Mouse (Mus musculus): ENCODE results near the gene Rftn1. TPM values are rescaled to one million over a fixed set of nuclear protein-coding genes. Genes with fewer than 3 reads are reported as not detected.

The Rftn1 gene
- total and polyA plus RNA-seq, 3 experiments, result 41.5 to 50.5 (median 49.4) TPM

GRCm38 (mm10) chr17:50185616-50186015, 4.9 kb downstream of the Rftn1 start:
- Histone ChIP-seq H3K79me2 (replicated peaks; ENCODE audit: control insufficient read depth, insufficient read depth, low read length) (peaks cover 17% of the 10 kb centered on the region), H3K27me3 (ENCODE audit: control insufficient read depth, insufficient read depth, low read length) (no peaks in the 10 kb centered on the region), H3K4me3 (no peak overlapping the region), H3K9ac (ENCODE audit: low read depth, low read length) (no peak overlapping the region), H3K4me1 (ENCODE audit: control insufficient read depth, insufficient read depth, low read length) (peaks cover 34% of the 10 kb centered on the region), H3K36me3 (ENCODE audit: control insufficient read depth, insufficient read depth, low read length) (peaks cover 27% of the 10 kb centered on the region), H3K27ac (peak overlapping the region; percentile 29)
- DNase-seq, result no peak
- WGBS, result 54% methylated on average over 5 of the region's 5 CpGs
- intact Hi-C loops (cut with DNase I), result loop anchor here (5.0 kb wide), 1 partner anchor 63 kb away; no protein-coding TSS in a partner anchor
- TF ChIP-seq POLR2A (IDR thresholded peaks at IDR 0.05; ENCODE audit: insufficient read depth, low read depth, low read length), result no peak
- no peak for TF ChIP-seq CTCF (IDR thresholded peaks at IDR 0.05)
- no peak for TF ChIP-seq EP300 (IDR thresholded peaks at IDR 0.05; ENCODE audit: insufficient read depth, low read depth, low read length)

DNA sequence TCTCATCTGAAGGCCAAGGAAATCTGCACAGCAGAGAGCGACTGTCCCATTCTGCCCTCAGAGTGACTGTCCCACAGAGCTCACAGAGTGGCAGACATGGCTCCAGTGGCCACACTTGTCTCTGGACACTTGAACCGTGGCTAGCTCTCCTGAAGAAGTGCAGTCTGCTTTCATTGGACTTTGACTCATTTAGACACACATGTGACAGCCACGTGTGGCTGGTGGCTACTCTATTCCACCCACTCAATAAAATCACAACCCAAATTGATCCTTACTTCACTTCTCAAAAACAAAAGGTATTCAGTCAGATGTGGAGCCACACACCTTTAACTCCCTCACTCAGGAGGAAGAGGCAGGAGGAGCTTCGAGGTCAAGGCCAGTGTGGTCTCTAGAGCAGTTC, 5.4 kb downstream of the Rftn1 start:
- Histone ChIP-seq H3K4me3 (no peak overlapping the region), H3K9ac (ENCODE audit: low read depth, low read length) (no peak overlapping the region), H3K27ac (peak overlapping the region; percentile 2; the same call in 1 of the 2 replicates), H3K27me3 (ENCODE audit: control insufficient read depth, insufficient read depth, low read length) (no peaks in the 10 kb centered on the region), H3K36me3 (ENCODE audit: control insufficient read depth, insufficient read depth, low read length) (peaks cover 27% of the 10 kb centered on the region), H3K4me1 (ENCODE audit: control insufficient read depth, insufficient read depth, low read length) (peaks cover 33% of the 10 kb centered on the region), H3K79me2 (replicated peaks; ENCODE audit: control insufficient read depth, insufficient read depth, low read length) (peaks cover 16% of the 10 kb centered on the region)
- no peak for DNase-seq
- TF ChIP-seq CTCF (IDR thresholded peaks at IDR 0.05) (no peak), EP300 (IDR thresholded peaks at IDR 0.05; ENCODE audit: insufficient read depth, low read depth, low read length) (no peak), POLR2A (IDR thresholded peaks at IDR 0.05; ENCODE audit: insufficient read depth, low read depth, low read length) (no peak)
- intact Hi-C loops (cut with DNase I), result loop anchor here (5.0 kb wide), 1 partner anchor 63 kb away; no protein-coding TSS in a partner anchor
- WGBS, result 75% methylated on average over 4 of the region's 4 CpGs

GRCm38 (mm10) chr17:50184217-50185038, 6.0 kb downstream of the Rftn1 start:
- no peak overlapping the region for H3K9ac ChIP-seq (ENCODE audit: low read depth, low read length)
- intact Hi-C loops (cut with DNase I), result loop anchor here (5.0 kb wide), 1 partner anchor 62 kb away; no protein-coding TSS in a partner anchor
- DNase-seq, result no peak

GRCm38 (mm10) chr17:50183300-50183699, 7.2 kb downstream of the Rftn1 start:
- Histone ChIP-seq H3K79me2 (replicated peaks; ENCODE audit: control insufficient read depth, insufficient read depth, low read length) (peaks cover 12% of the 10 kb centered on the region), H3K4me3 (no peak overlapping the region), H3K9ac (ENCODE audit: low read depth, low read length) (no peak overlapping the region), H3K36me3 (ENCODE audit: control insufficient read depth, insufficient read depth, low read length) (peaks cover 27% of the 10 kb centered on the region), H3K27ac (no peak overlapping the region), H3K27me3 (ENCODE audit: control insufficient read depth, insufficient read depth, low read length) (no peaks in the 10 kb centered on the region), H3K4me1 (ENCODE audit: control insufficient read depth, insufficient read depth, low read length) (peaks cover 31% of the 10 kb centered on the region)
- DNase-seq, result no peak
- intact Hi-C loops (cut with DNase I), result no loop called here
- TF ChIP-seq POLR2A (IDR thresholded peaks at IDR 0.05; ENCODE audit: insufficient read depth, low read depth, low read length), result no peak
- no peak for TF ChIP-seq CTCF (IDR thresholded peaks at IDR 0.05)
- no peak for TF ChIP-seq EP300 (IDR thresholded peaks at IDR 0.05; ENCODE audit: insufficient read depth, low read depth, low read length)
- WGBS, result 79% methylated on average over 4 of the region's 4 CpGs

More at GRCm38 (mm10) chr17:50184217-50185038, 6.0 kb downstream of the Rftn1 start:
- Histone ChIP-seq H3K36me3 (ENCODE audit: control insufficient read depth, insufficient read depth, low read length) (peaks cover 27% of the 10 kb centered on the region), H3K27ac (no peak overlapping the region; the same call in 1 of the 2 replicates), H3K4me3 (no peak overlapping the region), H3K4me1 (ENCODE audit: control insufficient read depth, insufficient read depth, low read length) (peaks cover 35% of the 10 kb centered on the region), H3K79me2 (replicated peaks; ENCODE audit: control insufficient read depth, insufficient read depth, low read length) (peaks cover 14% of the 10 kb centered on the region), H3K27me3 (ENCODE audit: control insufficient read depth, insufficient read depth, low read length) (no peaks in the 10 kb centered on the region)
- WGBS, result 81% methylated on average over 12 of the region's 12 CpGs
- TF ChIP-seq EP300 (IDR thresholded peaks at IDR 0.05; ENCODE audit: insufficient read depth, low read depth, low read length), result no peak

DNA sequence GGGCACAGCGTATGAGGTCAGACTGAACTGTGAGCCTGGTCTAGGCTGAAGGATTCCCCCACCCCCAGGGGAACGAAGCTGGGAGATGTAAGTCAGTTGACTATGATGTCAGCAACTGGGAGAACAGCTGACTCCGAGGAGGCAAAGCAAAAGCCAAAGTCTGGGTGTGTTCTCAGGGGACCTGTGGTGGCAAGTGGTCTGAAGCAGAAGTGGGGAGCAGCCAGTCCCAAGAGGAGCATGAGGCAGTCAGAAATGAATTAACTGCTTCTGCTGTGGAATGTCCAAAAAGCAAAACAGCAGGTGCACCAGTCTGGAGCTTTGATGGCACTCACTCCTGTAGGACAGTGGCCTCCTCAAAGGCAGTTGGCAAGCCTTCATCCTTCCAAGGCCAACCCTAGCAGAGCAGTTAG, 7.9 kb downstream of the Rftn1 start:
- TF ChIP-seq POLR2A (IDR thresholded peaks at IDR 0.05; ENCODE audit: insufficient read depth, low read depth, low read length), result no peak
- TF ChIP-seq CTCF (IDR thresholded peaks at IDR 0.05), result no peak
- TF ChIP-seq EP300 (IDR thresholded peaks at IDR 0.05; ENCODE audit: insufficient read depth, low read depth, low read length), result no peak
- intact Hi-C loops (cut with DNase I), result no loop called here
- peaks cover 26% of the 10 kb centered on the region for H3K36me3 ChIP-seq (ENCODE audit: control insufficient read depth, insufficient read depth, low read length)
- H3K4me3 ChIP-seq, result no peak overlapping the region
- no peaks in the 10 kb centered on the region for H3K27me3 ChIP-seq (ENCODE audit: control insufficient read depth, insufficient read depth, low read length)
- H3K9ac ChIP-seq (ENCODE audit: low read depth, low read length), result no peak overlapping the region
- H3K27ac ChIP-seq, result no peak overlapping the region; the same call in 1 of the 2 replicates
- DNase-seq, result peak in 1 of 2 experiments; percentile 70
- peaks cover 31% of the 10 kb centered on the region for H3K4me1 ChIP-seq (ENCODE audit: control insufficient read depth, insufficient read depth, low read length)
- peaks cover 12% of the 10 kb centered on the region for H3K79me2 ChIP-seq (replicated peaks; ENCODE audit: control insufficient read depth, insufficient read depth, low read length)
- WGBS, result 25% methylated on average over 3 of the region's 3 CpGs
